Mouse (Mus musculus): ENCODE data around the gene Snrpa. TPM values are rescaled to one million over a fixed set of nuclear protein-coding genes. Genes with fewer than 3 reads are reported as not detected.

Snrpa gene
- polyA plus RNA-seq, 1 experiment from 2014 or later: 115 TPM

- no peaks in the 10 kb centered on the region for H3K9me3 ChIP-seq (replicated peaks)
- peak overlapping the region; percentile 76 for H3K4me2 ChIP-seq
- H3K9ac ChIP-seq: peak overlapping the region; percentile 59
- no peak for DNase-seq
- peak overlapping the region; percentile 83 for H3K4me3 ChIP-seq (replicated peaks)
- peaks cover 17% of the 10 kb centered on the region for H3K36me3 ChIP-seq
- WGBS (ENCODE audit: insufficient replicate concordance): 43% methylated on average over 16 of the region's 16 CpGs
- H3K27ac ChIP-seq: peak overlapping the region; percentile 63
- peaks cover 41% of the 10 kb centered on the region for H3K4me1 ChIP-seq (replicated peaks)
- no peak for ATAC-seq (ENCODE audit: low read depth)
- H3K27me3 ChIP-seq: no peaks in the 10 kb centered on the region
Measured at GRCm38 (mm10) chr7:27179217-27179918, 16.7 kb downstream of the Snrpa start.

GRCm38 (mm10) chr7:27178324-27179216 is 17.5 kb downstream of the Snrpa start, which contains the start of gene Rab4b:
TSS of gene Rab4b (minus strand) at chr7:27178896.
- Histone ChIP-seq H3K27ac (peak within 1 kb of the TSS; percentile 88), H3K27me3 (no peaks in the 10 kb centered on the region), H3K9ac (peak within 1 kb of the TSS; percentile 77), H3K9me3 (replicated peaks) (no peaks in the 10 kb centered on the region), H3K4me2 (peak within 1 kb of the TSS; percentile 76), H3K4me3 (replicated peaks) (peak within 1 kb of the TSS; percentile 83), H3K4me1 (replicated peaks) (peaks cover 47% of the 10 kb centered on the region), H3K36me3 (peaks cover 19% of the 10 kb centered on the region)
- peak; percentile 93 for ATAC-seq (ENCODE audit: low read depth)
- WGBS (ENCODE audit: insufficient replicate concordance): 0% methylated on average over 53 of the region's 53 CpGs
- peak; percentile 99 for DNase-seq

GRCm38 (mm10) chr7:27177942-27178323 is 18.1 kb downstream of the Snrpa start:
- 19% methylated on average over 4 of the region's 4 CpGs for WGBS (ENCODE audit: insufficient replicate concordance)
- Histone ChIP-seq H3K4me1 (replicated peaks) (peaks cover 47% of the 10 kb centered on the region), H3K4me3 (replicated peaks) (peak overlapping the region; percentile 83), H3K9me3 (replicated peaks) (no peaks in the 10 kb centered on the region), H3K27ac (peak overlapping the region; percentile 88), H3K36me3 (peaks cover 20% of the 10 kb centered on the region), H3K9ac (peak overlapping the region; percentile 77), H3K27me3 (no peaks in the 10 kb centered on the region), H3K4me2 (peak overlapping the region; percentile 66)
- DNase-seq (no peak), ATAC-seq (ENCODE audit: low read depth) (no peak)

- H3K36me3 ChIP-seq: peaks cover 34% of the 10 kb centered on the region
- H3K4me2 ChIP-seq: no peak overlapping the region
- no peak overlapping the region for H3K27ac ChIP-seq
- H3K4me1 ChIP-seq (replicated peaks): peaks cover 35% of the 10 kb centered on the region
- DNase-seq (no peak), ATAC-seq (ENCODE audit: low read depth) (no peak)
- 83% methylated on average over 7 of the region's 7 CpGs for WGBS (ENCODE audit: insufficient replicate concordance)
- no peak overlapping the region for H3K4me3 ChIP-seq (replicated peaks)
- H3K9me3 ChIP-seq (replicated peaks): no peaks in the 10 kb centered on the region
- no peak overlapping the region for H3K9ac ChIP-seq
- no peaks in the 10 kb centered on the region for H3K27me3 ChIP-seq
Measured at GRCm38 (mm10) chr7:27174896-27175295, 21.2 kb downstream of the Snrpa start.

GRCm38 (mm10) chr7:27174496-27174895 is 21.6 kb downstream of the Snrpa start:
- H3K4me2 ChIP-seq: no peak overlapping the region
- no peaks in the 10 kb centered on the region for H3K9me3 ChIP-seq (replicated peaks)
- no peaks in the 10 kb centered on the region for H3K27me3 ChIP-seq
- no peak for DNase-seq
- 87% methylated on average over 15 of the region's 15 CpGs for WGBS (ENCODE audit: insufficient replicate concordance)
- H3K9ac ChIP-seq: no peak overlapping the region
- no peak overlapping the region for H3K4me3 ChIP-seq (replicated peaks)
- H3K4me1 ChIP-seq (replicated peaks): peaks cover 31% of the 10 kb centered on the region
- H3K36me3 ChIP-seq: peaks cover 34% of the 10 kb centered on the region
- H3K27ac ChIP-seq: no peak overlapping the region
- ATAC-seq (ENCODE audit: low read depth): no peak

- 75% methylated on average over 3 of the region's 3 CpGs for WGBS (ENCODE audit: insufficient replicate concordance)
- Histone ChIP-seq H3K9ac (no peak overlapping the region), H3K4me1 (replicated peaks) (peaks cover 30% of the 10 kb centered on the region), H3K27ac (no peak overlapping the region), H3K36me3 (peaks cover 34% of the 10 kb centered on the region), H3K27me3 (no peaks in the 10 kb centered on the region), H3K9me3 (replicated peaks) (no peaks in the 10 kb centered on the region), H3K4me2 (no peak overlapping the region), H3K4me3 (replicated peaks) (no peak overlapping the region)
- DNase-seq: no peak
- ATAC-seq (ENCODE audit: low read depth): no peak
Measured at GRCm38 (mm10) chr7:27170981-27171380, 25.1 kb downstream of the Snrpa start.

- Histone ChIP-seq H3K4me2 (no peak overlapping the region; the same call in 1 of the 2 replicates), H3K4me3 (replicated peaks) (no peak overlapping the region), H3K9ac (peak overlapping the region; percentile 41; the same call in 1 of the 2 replicates), H3K9me3 (replicated peaks) (no peaks in the 10 kb centered on the region), H3K36me3 (peaks cover 38% of the 10 kb centered on the region), H3K27me3 (no peaks in the 10 kb centered on the region), H3K27ac (peak overlapping the region; percentile 87; the same call in 1 of the 2 replicates), H3K4me1 (replicated peaks) (peaks cover 43% of the 10 kb centered on the region)
- WGBS (ENCODE audit: insufficient replicate concordance): 82% methylated on average over 5 of the region's 5 CpGs
- ATAC-seq (ENCODE audit: low read depth) (no peak), DNase-seq (no peak)
Measured at GRCm38 (mm10) chr7:27168371-27168770, 27.7 kb downstream of the Snrpa start.

GRCm38 (mm10) chr7:27167475-27168094 is 28.5 kb downstream of the Snrpa start:
- H3K27me3 ChIP-seq: no peaks in the 10 kb centered on the region
- WGBS (ENCODE audit: insufficient replicate concordance): 69% methylated on average over 11 of the region's 11 CpGs
- no peaks in the 10 kb centered on the region for H3K9me3 ChIP-seq (replicated peaks)
- peak overlapping the region; percentile 83 for H3K4me2 ChIP-seq
- H3K4me1 ChIP-seq (replicated peaks): peaks cover 51% of the 10 kb centered on the region
- DNase-seq (no peak), ATAC-seq (ENCODE audit: low read depth) (no peak)
- H3K27ac ChIP-seq: peak overlapping the region; percentile 87
- peak overlapping the region; percentile 70 for H3K9ac ChIP-seq
- peak overlapping the region; percentile 83 for H3K4me3 ChIP-seq (replicated peaks)
- peaks cover 35% of the 10 kb centered on the region for H3K36me3 ChIP-seq

GRCm38 (mm10) chr7:27166614-27167474 is 29.2 kb downstream of the Snrpa start, which contains the start of gene Egln2:
TSS of gene Egln2 (minus strand) at chr7:27166802.
- Histone ChIP-seq H3K4me2 (peak within 1 kb of the TSS; percentile 83), H3K27ac (peak within 1 kb of the TSS; percentile 87), H3K36me3 (peaks cover 36% of the 10 kb centered on the region), H3K9ac (peak within 1 kb of the TSS; percentile 86), H3K4me3 (replicated peaks) (peak within 1 kb of the TSS; percentile 83), H3K27me3 (no peaks in the 10 kb centered on the region), H3K9me3 (replicated peaks) (no peaks in the 10 kb centered on the region), H3K4me1 (replicated peaks) (peaks cover 58% of the 10 kb centered on the region)
- DNase-seq (peak; percentile 92), ATAC-seq (ENCODE audit: low read depth) (peak; percentile 84)
- WGBS (ENCODE audit: insufficient replicate concordance): 1% methylated on average over 61 of the region's 61 CpGs

GRCm38 (mm10) chr7:27166229-27166613 is 29.9 kb downstream of the Snrpa start:
- peak; percentile 76 for DNase-seq
- WGBS (ENCODE audit: insufficient replicate concordance): 1% methylated on average over 38 of the region's 43 CpGs
- peak; percentile 72 for ATAC-seq (ENCODE audit: low read depth)

More at GRCm38 (mm10) chr7:27166229-27166613, 29.9 kb downstream of the Snrpa start:
- Histone ChIP-seq H3K27ac (peak overlapping the region; percentile 87), H3K27me3 (no peaks in the 10 kb centered on the region), H3K36me3 (peaks cover 41% of the 10 kb centered on the region), H3K4me2 (peak overlapping the region; percentile 83), H3K9ac (peak overlapping the region; percentile 86), H3K9me3 (replicated peaks) (no peaks in the 10 kb centered on the region), H3K4me3 (replicated peaks) (peak overlapping the region; percentile 83), H3K4me1 (replicated peaks) (peaks cover 65% of the 10 kb centered on the region)
